Mouse (Mus musculus) layer of hippocampus, adult 8-10 months (tissue): ENCODE data around the gene Pik3ap1. TPM values are rescaled to one million over a fixed set of nuclear protein-coding genes. Genes with fewer than 3 reads are reported as not detected.
"Not testable (repeated sequence)": the region's sequence is repeated elsewhere in the genome, so short reads cannot be mapped to it uniquely, and the experiment has no call there.

Source experiments
- DNase-seq, 2 experiments: peaks; one replicate each; pipeline ENCODE4 v3.0.0; 2022; ENCODE audit warnings: low spot score in 2 of 2
- total RNA-seq, 4 experiments: library from RNA; stranded (reverse); gene quantifications; 2 replicates each; pipeline ENCODE4 v1.2.4; 2022

Gene Pik3ap1
- total RNA-seq, 4 experiments from 2014 or later, result 1.9 to 10.2 (median 5.2) TPM

DNA sequence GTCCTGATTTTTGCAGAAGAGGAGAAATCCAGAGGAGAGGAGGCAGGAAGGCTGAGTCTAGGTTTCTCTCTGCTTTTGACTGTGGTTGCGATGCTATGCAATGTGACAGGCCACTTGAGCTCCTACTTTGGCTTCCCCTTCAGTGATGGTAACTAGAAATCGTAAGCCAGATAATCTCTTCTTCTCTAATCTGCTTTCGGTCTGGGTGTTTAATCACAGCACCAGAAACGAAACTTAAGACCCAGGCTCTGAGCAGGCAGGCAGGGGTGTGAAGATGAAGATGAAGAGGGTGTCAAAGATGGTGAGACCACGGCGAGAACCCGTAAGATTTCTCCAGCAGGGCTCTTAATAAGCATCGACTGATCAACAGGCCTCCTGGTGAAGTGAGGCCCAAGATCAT lies 51.9 kb downstream of the Pik3ap1 start:
- DNase-seq, result no peak

DNA sequence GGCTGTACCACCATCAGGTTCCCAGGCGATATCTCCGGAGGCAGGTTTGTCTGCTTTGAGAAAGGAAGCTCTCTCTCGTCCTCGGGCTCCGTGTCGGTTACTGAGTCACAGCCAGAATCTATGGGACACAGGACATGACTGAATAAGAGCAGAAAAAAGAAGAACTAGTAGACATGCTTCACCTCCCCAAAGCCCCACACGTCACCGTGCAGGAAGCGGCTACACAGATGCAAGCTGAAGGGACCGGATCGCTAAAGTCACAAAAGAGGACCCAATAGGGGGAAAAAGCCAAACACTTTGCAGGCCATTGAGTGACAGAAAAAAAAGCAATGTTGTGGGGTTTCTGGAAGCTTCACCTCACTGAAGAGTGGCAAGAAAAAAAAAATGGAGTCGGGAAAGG lies 52.7 kb downstream of the Pik3ap1 start:
- no peak for DNase-seq

DNA sequence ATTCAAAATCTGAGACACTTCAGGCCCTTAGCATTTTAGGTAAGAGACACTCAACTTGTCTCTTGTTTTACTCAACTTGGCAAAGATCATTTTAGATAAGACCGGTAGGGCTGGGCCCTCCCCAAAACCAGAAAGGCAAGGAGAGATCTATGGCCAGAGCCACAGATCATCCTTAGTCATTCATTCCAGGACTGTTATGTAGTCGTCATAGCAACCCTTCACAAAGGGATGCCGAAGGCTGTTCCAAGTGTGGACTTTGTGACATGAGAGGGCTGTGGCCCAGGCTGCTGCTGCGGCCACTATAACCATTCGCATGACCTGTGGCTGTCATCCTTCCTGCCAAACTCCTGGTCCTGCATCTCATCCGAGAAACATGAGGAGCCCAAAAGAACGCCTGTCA lies 54.5 kb downstream of the Pik3ap1 start:
- DNase-seq, result no peak

DNA sequence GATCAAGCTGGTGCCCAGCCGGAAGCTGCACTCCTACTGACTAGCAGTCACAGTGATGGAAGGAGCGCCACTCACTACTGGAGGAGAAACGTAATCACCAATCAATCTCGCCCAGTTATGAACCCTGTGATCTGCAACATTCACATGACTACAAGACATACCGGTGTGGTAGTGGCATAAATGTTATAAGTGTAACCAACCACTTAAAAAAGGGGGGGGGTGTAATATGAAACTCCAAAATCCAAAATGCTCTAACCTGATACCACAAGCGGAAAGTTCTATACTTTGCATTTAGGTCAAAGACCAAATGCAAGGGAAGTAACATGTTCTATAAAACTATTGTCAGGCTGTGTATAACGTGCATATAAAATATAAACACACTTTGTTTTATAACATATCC lies 54.9 kb downstream of the Pik3ap1 start:
- no peak for DNase-seq

DNA sequence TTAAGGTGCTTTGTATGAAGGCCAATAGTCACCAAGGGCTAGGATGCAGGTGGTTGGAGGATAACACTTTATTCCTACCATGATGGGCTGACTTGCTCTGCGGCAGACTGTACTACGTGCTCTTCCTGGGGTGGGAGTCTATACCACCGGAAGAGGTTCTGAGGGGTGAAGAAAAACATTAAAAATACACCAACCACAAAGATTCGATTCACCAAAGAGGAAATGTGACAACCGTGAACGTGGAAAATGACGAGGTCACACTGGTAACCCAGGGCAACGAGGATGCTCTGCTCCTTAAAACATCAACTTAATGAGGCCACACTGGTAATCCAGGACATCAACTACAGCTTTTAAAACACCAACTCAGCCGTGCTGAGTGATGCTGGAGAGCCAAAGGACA lies 56.2 kb downstream of the Pik3ap1 start:
- no peak for DNase-seq

DNA sequence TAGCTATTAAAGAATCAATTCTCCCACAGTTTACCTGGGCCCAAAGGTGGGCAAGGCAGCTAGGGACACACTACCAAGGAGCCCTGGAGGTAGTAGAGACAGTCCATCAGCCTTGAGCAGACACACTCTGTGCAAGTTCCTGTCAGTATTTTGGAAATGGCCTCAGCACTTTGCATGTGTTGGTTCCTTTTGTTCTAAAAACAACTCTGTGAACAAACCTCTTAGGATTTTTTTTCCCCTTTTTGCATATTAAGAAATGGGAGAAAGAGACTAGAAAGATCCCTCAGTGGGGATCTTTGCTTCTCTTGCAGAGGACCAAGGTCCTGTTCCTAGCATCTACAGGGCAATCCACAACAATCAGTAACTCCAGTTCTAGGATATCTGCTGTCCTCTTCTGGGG lies 61.1 kb downstream of the Pik3ap1 start:
- DNase-seq, result no peak

DNA sequence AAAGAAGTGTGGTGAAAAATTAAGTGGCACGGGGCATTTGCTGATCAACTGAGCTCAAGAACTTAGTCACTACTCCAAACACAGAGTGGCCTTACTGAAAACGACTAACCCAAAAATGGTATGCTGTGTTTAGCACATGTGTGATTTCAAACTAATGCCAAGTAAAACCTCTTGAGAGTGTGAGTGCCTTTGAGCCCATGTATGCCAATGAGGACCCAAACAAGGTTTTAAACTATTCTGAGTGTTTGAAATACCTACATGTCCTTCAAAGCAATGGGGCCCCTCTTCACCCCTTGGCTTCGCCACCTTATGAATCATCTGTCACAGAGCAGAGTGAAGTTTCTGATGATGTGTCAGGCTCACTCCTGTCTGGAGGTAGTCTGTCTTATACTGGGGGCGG lies 61.8 kb downstream of the Pik3ap1 start:
- no peak for DNase-seq

DNA sequence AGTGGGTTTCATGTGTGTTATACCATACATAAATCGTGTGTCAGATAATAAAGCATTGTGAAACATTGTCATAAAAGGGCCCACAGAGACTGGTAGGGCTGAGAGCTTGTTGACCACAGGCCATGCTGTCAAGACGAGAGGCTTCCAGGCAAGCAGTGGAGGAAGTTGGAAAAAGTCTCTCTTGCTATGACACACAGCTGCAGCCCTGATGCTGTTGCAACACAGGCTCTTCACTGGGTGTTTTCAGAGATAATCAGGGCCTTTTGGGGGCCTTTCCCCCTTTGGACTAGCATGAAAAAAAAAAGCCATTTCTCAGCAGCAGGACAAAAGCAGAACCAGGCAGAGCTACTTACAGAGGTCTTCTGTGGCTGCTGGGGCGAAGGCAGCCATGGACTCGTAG lies 63.8 kb downstream of the Pik3ap1 start:
- no peak for DNase-seq

DNA sequence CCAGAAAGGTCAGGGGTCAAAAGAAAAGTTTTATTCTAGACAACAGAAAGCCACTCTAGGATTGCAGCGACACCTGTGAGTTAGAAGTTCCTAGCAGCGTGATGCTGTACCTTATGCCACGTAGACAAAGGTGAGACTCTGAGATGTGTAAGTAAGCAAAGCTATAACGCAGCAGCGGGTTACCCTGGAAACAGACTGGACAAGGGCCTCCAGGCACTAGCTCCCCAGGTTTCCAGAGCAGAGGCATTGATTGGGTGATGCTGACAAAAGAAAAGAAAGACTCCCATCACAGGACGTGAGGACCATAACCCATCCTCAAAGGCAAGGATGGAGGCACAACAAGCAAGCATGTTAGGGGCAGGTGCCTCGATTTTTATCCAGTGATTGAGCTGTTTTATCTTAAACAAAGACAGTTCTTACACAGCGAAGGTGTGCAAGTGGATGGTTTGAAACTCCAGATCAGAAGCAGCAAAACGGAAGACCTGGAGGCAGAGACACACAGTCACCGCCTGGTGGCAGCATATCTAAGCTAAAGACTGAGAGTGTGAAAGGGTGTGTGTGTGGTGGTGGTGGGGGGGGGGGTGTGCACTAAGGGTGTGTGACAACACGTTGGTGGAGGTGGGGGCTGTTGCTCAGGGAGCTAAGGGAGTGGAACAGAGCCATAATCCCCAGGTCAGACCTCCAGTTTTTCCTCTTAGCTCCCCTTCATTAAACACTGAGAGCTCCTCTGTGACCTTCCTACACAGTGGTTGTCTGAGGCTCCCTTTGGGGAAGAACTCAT lies 67.4 kb downstream of the Pik3ap1 start:
- peak in 1 of 2 experiments; percentile 32 for DNase-seq

DNA sequence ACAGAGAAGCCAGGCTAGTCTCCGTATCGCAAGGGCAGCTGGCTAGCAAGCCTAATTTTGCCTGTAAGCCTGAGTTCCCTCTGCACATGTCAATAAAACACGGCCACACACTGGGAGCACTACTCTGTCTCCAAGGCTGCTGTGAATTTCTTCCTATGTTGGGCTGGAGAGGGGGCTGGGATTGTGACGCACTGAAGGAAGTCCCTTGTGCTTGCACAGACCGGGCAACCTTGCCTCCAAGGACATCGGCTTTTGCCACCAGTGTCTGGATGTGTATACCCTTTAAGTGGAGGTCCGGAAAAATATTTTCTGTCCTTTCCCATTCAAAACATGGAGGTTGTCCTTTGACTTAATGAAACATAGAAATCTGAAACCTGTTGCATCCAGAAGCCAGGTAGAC lies 70.2 kb downstream of the Pik3ap1 start:
- DNase-seq, result no peak

DNA sequence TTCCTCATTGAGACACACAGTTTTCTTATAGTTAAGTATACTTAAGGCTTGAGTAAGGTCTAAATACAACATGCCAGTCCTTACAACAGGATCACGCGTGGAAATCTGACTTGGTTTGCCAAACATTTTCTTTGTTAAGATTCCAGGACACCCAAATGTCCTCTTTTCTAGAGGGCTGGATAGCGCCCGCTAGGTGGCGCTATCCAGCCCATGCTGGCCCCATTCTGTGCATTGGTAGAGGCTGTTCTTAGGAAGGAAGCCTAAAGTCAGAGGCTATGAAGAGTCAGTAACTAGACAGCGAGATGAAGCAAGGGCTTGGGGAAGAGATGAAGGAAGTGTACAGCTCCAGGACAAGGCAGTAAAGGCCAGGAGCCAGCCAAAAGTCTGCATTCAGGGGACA lies 71.2 kb downstream of the Pik3ap1 start:
- DNase-seq, result no peak

DNA sequence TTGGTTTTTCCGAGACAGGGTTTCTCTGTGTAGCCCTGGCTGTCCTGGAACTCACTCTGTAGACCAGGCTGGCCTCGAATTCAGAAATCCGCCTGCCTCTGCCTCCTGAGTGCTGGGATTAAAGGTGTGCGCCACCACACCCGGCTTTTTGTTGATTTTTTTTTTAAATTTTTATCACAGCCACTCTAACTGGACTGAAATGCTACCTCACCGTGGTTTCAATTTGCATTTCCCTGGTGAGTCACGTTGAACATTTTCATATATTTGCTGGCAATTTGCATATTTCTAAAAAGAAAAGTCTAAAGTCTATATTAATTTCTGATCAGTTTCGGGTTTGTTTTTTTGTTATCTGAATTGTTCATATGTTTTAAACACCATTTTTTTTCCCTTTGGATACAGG lies 72.3 kb downstream of the Pik3ap1 start:
- not testable (repeated sequence) for DNase-seq

DNA sequence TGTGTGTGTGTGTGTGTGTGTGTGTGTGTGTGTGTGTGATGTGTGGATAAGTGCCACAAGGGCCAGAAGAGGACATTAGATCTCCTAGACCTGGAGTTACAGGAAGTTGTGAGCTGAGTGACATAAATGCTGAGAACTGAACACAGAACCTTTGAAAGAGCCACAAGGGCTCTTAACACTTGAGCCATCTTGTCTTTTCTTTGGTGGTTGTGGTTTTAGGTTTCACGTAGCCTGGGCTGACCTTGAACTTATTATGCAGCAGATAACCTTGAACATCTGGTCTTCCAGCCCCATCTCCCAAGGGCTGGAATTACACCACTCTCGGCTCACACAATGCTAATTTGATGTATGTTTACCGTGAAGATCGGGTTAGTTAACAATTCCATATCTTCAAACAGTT lies 72.9 kb downstream of the Pik3ap1 start:
- no peak for DNase-seq

DNA sequence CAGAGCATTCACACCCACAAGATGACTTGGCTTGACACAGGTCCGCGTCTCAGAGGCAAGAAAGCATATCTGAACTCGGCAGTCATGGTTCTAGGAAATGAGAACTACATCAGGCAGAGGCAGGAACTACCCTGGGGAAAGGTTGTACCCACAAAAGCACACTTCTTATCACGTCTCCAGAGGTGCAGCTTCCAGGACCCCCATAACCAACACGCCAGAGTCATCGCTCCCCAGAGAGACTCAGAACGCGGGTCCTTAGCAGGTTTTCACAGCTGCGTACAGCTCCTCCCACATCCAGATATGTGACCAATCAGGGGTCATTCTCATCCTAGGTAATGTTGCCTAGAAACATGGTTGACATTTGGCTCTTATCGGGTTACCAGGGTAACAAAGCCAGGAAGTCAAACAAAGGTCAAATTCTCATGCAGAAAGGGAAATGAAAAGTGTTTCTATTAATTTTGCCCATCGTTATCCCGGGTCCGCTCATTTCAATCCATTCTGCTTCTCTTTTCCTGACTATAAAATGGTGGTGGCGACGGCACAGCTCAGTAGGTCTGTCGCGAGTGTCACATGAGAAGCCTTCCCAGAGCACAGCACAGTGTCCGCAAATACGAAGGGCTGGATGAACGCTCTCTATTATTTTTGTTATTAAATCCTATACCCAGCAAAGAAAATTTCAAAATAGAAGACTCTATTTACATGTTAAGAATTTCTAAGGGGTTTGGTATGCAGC lies 73.8 kb downstream of the Pik3ap1 start:
- DNase-seq, result no peak

DNA sequence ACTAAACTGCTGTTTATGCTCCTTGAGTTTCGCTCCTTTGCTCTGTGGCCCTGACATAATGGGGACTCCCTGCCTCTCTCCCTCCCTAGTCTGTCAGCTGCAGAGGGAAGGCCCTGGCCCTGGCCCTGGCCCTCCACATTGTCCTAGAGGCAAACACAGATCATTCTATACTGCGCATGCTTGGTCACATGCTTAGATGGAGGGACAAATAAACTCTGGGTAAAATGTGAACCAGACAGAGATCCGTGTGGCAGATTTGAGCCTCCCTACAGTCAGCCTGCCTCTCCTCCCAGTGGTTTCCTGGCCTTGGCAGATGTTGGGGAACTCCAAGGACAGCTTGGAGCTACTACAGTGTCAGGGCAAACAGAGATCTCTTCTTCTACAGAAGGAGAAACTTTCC lies 81.0 kb downstream of the Pik3ap1 start:
- DNase-seq, result no peak

DNA sequence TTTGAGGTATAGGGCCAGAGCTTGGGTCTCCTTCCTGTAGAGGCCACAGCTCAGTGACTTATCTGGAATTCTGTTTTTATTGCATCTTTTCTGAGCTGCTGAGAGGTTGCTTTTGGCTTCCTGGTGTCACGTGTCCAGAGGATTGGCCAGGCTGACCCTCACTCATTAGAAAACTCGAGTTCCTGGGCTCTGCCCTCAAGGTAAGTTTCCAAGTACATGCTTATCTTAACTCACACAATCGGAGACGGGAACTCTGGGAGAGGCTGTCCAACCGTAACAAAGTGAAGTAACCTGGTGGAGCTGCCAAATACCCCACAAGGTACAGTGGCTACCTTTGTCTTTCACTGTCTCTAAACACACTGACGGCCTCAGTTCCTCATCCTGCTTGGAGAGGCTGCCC lies 81.5 kb downstream of the Pik3ap1 start:
- DNase-seq, result no peak

DNA sequence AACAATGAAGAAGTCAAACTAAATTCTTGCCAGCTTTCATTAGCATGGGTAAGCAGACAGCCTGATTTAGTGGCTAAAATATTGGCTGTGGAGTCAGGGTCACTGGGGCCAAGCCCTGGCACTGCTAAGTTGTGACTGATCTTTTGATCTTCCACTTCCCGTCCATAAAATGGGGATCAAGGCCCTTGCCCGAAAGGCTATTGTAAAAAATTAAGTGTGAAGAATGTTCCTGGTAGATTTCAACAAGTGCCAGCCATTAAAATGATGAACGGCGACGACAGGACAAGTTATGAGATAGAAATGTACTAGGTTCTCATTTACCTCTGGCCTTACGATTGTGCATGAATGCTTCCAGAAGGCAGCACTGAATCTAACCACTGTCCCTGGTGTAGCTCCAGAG lies 83.0 kb downstream of the Pik3ap1 start:
- no peak for DNase-seq

DNA sequence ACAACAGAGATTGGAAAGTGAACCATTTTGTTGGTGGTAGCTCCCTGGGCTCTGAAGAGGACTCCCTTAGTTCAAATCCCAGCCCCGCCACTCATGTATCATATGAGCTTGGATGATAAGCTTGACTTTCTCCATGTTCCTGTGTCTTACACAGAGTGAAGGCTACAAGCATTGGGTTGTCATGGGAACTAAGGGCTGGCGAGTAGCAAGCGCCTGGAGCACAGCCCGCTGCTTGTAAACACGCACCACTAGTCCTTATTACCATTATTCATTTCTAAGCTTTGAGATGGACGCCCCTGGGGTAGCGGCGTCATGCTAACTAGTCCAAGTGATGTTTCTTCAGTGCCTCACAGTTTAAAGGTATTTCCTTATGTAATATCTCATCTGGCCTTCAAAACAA lies 85.5 kb downstream of the Pik3ap1 start:
- no peak for DNase-seq

DNA sequence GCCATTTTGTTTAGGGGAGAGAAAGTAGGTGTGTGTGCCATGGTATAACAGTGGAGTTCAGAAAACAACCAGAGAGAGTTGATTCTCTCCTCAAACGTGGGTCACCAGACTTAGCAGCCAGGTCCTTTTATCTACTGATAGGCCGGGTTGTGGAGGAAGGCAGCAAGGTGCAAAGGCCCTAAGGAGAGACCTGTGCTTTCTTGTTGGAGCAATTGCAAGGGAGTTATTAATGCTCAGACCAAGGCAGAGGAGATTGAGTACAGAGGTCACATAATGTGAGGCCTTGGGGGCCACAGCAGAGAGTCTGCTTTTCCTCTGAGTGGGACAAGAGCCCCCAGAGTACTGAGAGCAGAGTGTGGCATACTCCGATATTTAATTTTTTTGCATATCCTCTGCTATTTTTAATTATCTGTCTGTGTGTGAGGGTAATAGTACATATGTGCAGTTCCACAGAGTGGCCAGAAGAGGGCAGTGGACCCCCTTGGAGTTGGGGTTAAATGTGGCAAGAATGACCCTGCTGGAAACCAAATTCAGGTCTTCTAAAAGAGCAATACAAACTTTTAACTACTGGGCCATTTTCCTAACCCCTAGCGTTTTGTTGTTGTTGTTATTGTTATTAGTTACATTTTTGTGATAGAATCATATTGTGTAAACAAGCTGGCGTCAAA lies 93.8 kb downstream of the Pik3ap1 start:
- DNase-seq, result no peak

DNA sequence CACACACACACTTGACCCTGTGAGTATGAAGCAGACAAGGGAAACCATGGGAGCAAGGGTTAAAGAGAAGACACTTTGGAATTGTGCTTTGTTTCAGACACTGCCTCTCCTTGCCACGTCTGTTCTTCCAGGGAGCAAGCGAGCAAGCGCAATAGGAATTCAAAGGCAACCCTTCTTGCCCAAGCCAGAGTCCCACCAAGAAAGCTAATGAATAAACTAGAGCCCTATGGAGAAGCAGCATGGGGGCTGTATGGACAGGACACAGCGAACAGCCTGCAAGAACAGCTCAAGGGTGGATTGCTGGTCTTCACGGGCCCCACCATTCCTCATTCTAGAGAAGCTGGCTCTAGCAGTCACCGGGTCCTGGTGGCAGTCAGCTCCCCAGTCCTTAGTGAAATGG lies 96.3 kb downstream of the Pik3ap1 start:
- DNase-seq, result no peak

DNA sequence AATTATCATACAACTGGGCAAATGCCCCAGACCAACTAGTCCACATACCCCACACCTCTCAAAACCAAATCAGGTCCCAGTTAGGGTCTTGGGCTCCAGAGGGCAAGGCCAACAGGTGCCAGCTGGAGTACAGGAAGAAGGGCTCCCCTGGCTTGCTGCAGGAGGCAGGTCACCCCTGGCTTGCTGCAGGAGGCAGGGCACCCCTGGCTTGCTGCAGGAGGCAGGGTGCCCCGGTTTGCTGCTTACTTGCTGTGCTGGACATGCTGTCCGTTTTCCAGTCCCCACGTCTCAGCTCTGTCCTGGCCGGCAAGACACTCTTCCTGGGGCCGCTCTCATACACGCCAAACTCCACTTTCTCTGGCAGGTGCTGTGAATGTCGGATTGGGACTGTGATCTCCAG lies 97.7 kb downstream of the Pik3ap1 start:
- DNase-seq, result no peak

DNA sequence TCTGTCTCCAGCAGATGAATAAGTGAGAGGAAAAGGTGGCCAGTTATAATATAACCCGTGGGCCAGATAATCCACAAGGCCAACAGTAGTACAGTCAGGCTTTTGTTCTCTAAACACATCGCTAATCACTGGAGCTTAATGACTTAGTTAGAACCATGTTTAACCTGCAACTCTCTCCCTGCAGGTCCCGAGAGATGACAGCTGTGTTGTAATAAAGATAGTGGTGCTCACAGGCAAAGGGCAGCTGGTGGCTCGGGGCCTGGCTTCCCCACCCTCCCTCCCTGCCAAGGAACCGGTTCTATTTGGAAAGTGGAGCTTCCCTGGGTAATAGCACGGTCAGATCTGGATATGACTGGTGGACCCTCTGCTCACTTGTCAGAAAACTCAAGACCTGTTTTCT lies 100.4 kb downstream of the Pik3ap1 start:
- no peak for DNase-seq

DNA sequence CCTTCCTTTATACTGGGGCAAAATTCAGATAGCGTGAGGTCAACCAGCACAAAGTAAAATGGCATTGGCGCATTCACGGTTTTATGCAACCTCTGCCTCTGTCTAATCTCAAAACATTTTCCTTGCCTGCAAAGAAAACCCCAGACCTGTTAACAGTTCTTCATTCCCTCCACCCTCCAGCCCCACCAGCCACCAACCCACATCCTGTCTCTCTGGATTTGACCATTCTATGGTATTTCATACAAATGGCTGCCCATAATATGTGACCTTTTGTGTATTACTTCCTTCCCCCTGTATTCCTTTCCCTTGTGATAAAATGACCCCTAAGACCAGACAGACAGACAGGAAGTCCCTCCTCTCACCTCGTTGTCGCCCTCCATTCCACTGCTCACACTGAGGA lies 102.2 kb downstream of the Pik3ap1 start:
- DNase-seq, result no peak
